Mouse (Mus musculus): ENCODE results near the gene Actn3. TPM values are rescaled to one million over a fixed set of nuclear protein-coding genes. Genes with fewer than 3 reads are reported as not detected.

Gene Actn3
- 0.69 and 1.2 TPM in 2 replicates for polyA plus RNA-seq (2021; fragmentation: Nextera tagmentation)
- long read RNA-seq, experiment 1, partial matches to known transcripts = 1 of 2 reads
- long read RNA-seq, experiment 1, other reads (novel, unspliced or antisense) = 1 of 2 reads
- long read RNA-seq, experiment 2, partial matches to known transcripts = 0 of 3 reads
- long read RNA-seq, experiment 2, other reads (novel, unspliced or antisense) = 3 of 3 reads

DNA sequence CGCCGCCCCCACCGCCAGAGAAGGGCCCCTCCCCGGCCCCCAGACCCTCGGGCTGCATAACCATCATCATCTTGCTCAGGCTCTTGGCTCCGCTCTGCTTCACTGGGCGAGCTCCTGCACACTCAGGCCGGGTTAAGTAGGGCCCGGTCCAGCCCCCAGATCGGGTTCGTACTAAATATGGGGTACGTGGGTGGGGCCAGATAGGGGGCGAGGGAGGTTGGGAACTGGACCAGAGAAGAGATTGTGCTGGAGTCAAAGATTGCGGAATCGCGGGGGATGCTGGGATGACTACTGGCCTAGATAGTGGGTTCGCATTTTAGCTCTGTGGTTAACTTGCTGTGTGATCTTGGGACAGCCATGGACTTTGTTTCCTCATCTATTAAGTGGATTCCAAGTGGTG is at the start of gene Actn3:
Actn3 (minus strand) TSS at position 125 of the 400 bp plus-strand sequence.

DNA sequence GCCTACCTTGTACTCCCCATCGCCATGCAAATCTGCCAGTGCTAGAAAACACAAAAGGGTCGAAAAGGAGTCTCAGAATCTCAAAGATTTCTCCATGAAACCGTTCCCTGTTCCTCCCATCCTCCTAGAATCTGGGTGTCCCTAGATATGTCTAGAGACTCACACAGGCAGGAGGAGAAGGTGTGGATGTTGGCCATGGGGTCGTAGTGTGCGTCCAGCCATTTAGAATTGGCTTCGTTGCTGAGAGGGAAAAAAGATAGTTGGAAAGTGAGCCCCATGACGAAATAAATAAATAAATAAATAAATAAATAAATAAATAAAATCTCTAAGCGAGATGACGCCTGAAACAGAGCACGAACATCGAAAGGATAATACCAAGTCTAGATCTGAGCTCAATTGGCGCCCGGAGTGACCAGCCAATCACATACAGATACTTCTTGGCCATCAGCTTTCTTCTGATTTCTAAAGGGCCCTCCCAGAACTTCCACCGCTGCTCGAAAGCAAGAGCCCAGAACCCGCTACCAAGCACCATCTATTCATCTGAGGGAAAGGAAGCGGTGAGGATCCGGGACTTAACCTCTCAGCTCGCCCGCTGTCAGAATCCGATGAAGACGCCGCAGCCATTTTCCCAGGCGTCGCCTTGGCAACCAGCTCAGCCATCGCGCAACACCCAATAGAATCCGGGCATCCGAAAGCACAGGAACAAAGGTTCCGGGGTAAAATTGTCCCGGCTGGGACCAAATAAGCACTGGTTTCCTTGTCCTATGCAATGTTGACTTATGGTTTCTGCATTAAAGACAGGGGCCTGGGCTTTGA is 28.5 kb upstream of the Actn3 start, which contains the start of gene Bbs1:
Bbs1 (minus strand) TSS at position 650 of the 816 bp plus-strand sequence.

DNA sequence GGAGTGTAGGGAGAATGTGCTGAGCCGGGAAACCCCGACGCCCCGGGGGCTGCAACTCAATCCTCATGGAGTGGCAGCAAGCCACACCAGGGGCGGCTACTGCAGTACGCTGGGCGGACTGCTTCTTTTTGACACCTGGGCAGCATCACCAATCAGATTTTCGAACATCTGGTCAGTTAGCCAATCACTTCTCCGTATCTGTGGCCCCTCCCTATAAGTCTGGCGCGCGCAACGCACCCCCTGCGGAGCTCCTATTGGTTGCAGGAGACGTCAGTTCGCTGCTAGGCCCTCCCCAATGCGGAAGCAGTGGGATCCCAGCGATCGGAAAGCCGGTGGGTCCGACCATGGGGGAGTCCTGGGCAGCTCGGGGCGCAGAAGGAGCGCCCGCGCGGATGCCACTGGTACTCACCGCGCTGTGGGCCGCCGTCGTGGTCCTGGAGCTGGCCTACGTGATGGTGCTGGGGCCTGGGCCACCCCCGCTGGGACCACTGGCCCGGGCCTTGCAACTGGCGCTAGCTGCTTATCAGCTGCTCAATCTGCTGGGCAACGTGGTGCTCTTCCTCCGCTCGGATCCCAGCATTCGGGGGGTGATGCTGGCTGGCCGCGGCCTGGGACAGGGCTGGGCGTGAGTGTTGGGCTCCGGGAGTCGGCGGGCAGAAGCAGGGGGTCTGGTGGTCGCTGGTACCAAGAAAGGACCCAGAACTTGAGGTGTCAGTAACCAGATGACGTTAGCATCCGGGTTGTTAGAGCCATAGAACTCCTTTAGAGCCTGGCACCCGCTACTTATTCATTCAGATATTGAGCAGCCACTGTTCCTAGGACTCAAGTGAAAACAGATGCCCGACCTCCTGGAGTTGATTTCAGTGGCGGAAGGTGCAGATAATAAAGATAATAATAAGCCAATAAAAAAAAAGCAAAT is 955 bp upstream of the Actn3 start, which contains the start of gene Zdhhc24:
Zdhhc24 (plus strand) TSS at position 264 of the 919 bp plus-strand sequence.

DNA sequence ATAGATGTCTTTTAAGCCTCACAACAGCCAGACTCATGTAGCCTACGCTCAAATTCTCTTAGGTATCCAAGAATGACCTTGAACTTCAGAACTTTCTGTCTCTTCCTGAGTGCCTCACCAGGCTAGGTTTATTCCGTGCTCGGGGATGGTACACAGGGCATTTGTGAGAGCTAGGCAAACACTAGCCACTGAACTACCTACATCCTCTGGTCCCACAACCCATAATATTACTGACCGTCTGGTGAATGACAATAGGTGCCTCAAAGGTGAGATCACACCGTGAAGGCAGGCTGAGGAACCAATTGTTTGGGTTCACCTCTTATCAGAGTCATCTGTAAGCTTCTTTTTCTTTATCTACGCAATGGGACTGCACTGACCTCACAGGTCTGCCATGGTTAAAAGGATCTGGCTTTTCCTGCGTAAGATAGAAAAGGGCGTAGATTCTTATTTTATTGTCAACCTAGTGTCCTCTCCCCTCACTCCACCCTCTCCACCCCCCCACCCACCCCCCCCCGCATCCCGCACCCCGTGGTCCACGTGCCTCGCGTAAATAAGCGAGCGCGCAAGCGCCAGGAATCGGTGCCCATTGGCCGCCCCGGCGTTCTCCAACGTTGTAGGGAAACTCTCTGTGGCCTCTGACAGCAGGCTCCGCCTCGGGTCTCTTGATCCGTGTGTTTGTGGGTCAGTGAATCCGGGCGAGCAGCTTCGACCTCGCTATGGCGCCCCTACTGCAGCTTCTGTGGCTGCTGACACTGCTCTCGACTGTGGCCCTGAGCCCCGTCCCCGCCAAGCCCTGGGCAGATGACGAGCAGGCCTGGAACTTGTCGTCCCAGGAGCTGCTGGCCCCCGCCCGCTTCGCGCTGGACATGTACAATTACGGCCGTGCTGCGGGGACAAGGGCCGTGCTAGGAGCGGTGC is 22.9 kb downstream of the Actn3 start, which contains the start of gene Ctsf:
Ctsf (plus strand) TSS at position 579 of the 918 bp plus-strand sequence.

DNA sequence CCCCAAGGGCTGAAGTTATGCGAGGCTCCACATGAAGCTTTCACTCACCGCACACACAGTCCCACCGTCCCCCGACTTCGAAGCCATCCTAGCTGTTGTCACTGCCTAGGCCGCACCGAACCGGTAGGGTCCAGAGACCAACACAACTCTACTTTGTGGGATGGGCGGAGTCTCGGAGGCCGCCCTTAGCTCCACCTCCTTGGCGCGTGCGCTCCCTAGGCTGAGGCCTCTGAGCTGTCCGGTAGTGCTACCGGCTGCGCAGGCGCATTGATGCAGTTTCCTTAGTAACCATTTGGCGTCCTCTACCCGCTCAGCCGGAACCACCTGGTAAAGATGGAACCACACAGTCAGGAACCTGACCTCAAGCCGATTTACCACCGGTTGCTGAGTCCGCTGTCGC is 38.6 kb downstream of the Actn3 start, which contains the start of the genes Ccs and Ccdc87:
Ccs (minus strand) TSS at position 184 of the 400 bp plus-strand sequence.
Ccdc87 (plus strand) TSS at position 218 of the 400 bp plus-strand sequence.

Other genes with a start within 250 kb of the Actn3 start
- 2.7 and 3.9 TPM in 2 replicates for gene Gm960, start 179.2 kb downstream of the Actn3 start, polyA plus RNA-seq (2021; fragmentation: Nextera tagmentation)
- gene Sptbn2, start 166.7 kb downstream of the Actn3 start, polyA plus RNA-seq (2021; fragmentation: Nextera tagmentation) = 53.6 and 65.0 TPM in 2 replicates
- 25.3 and 27.5 TPM in 2 replicates for gene Rbm4b, start 121.4 kb downstream of the Actn3 start, polyA plus RNA-seq (2021; fragmentation: Nextera tagmentation)
- gene Rbm4, start 84.0 kb downstream of the Actn3 start, polyA plus RNA-seq (2021; fragmentation: Nextera tagmentation) = 25.9 and 31.1 TPM in 2 replicates
- gene Gm21992, start 66.3 kb downstream of the Actn3 start, polyA plus RNA-seq (2021; fragmentation: Nextera tagmentation) = 6.4 and 9.5 TPM in 2 replicates
- 8.9 and 10.8 TPM in 2 replicates for gene Rbm14, start 66.3 kb downstream of the Actn3 start, polyA plus RNA-seq (2021; fragmentation: Nextera tagmentation)
- gene Ccs, start 38.6 kb downstream of the Actn3 start, polyA plus RNA-seq (2021; fragmentation: Nextera tagmentation) = 41.3 and 45.9 TPM in 2 replicates
- 1.6 and 1.7 TPM in 2 replicates for gene Ccdc87, start 38.5 kb downstream of the Actn3 start, polyA plus RNA-seq (2021; fragmentation: Nextera tagmentation)
- gene Ctsf, start 22.8 kb downstream of the Actn3 start, polyA plus RNA-seq (2021; fragmentation: Nextera tagmentation) = 112 TPM in 2 replicates
- gene Zdhhc24, start 759 bp upstream of the Actn3 start, polyA plus RNA-seq (2021; fragmentation: Nextera tagmentation) = 9.4 and 11.3 TPM in 2 replicates
- 10.9 and 14.6 TPM in 2 replicates for gene Bbs1, start 28.7 kb upstream of the Actn3 start, polyA plus RNA-seq (2021; fragmentation: Nextera tagmentation)
- 20.4 and 22.2 TPM in 2 replicates for gene Dpp3, start 50.4 kb upstream of the Actn3 start, polyA plus RNA-seq (2021; fragmentation: Nextera tagmentation)
- 7.8 and 8.6 TPM in 2 replicates for gene Peli3, start 65.2 kb upstream of the Actn3 start, polyA plus RNA-seq (2021; fragmentation: Nextera tagmentation)
- 144 and 145 TPM in 2 replicates for gene Mrpl11, start 84.2 kb upstream of the Actn3 start, polyA plus RNA-seq (2021; fragmentation: Nextera tagmentation)
- 5.2 and 8.9 TPM in 2 replicates for gene Npas4, start 112.4 kb upstream of the Actn3 start, polyA plus RNA-seq (2021; fragmentation: Nextera tagmentation)
- 8.2 and 8.5 TPM in 2 replicates for gene Slc29a2, start 146.0 kb upstream of the Actn3 start, polyA plus RNA-seq (2021; fragmentation: Nextera tagmentation)
- gene B4gat1, start 160.9 kb upstream of the Actn3 start, polyA plus RNA-seq (2021; fragmentation: Nextera tagmentation) = 149 and 162 TPM in 2 replicates
- gene AC124502.3, start 161.0 kb upstream of the Actn3 start, polyA plus RNA-seq (2021; fragmentation: Nextera tagmentation) = 2.2 and 2.6 TPM in 2 replicates
- 27.0 and 31.7 TPM in 2 replicates for gene Brms1, start 163.4 kb upstream of the Actn3 start, polyA plus RNA-seq (2021; fragmentation: Nextera tagmentation)
- 21.3 TPM in 2 replicates for gene Rin1, start 172.6 kb upstream of the Actn3 start, polyA plus RNA-seq (2021; fragmentation: Nextera tagmentation)
- gene Cd248, start 190.2 kb upstream of the Actn3 start, polyA plus RNA-seq (2021; fragmentation: Nextera tagmentation) = 2.0 and 3.4 TPM in 2 replicates
- gene Tmem151a, start 207.6 kb upstream of the Actn3 start, polyA plus RNA-seq (2021; fragmentation: Nextera tagmentation) = 118 and 149 TPM in 2 replicates
- 46.2 and 52.4 TPM in 2 replicates for gene Yif1a, start 210.6 kb upstream of the Actn3 start, polyA plus RNA-seq (2021; fragmentation: Nextera tagmentation)
- 84.4 and 102 TPM in 2 replicates for gene Cnih2, start 220.6 kb upstream of the Actn3 start, polyA plus RNA-seq (2021; fragmentation: Nextera tagmentation)
- gene Rab1b, start 229.2 kb upstream of the Actn3 start, polyA plus RNA-seq (2021; fragmentation: Nextera tagmentation) = 152 and 166 TPM in 2 replicates
- 12.8 and 13.5 TPM in 2 replicates for gene Klc2, start 240.7 kb upstream of the Actn3 start, polyA plus RNA-seq (2021; fragmentation: Nextera tagmentation)

Measured in layer of hippocampus, adult 6 months (tissue).